11 mouse cellular contexts compared by ENCODE assay signal in genomic region chr5:147775222-147775621, GRCm38 (mm10).
"Had no signal": no experiment of that assay in that cellular context is flagged by ENCODE, and none has a peak within 500 bp of the region (broad histone marks: within the 10 kb centered on the region; RNA-seq: fewer than 3 reads in every experiment).

No protein-coding gene starts in this region.

- ATAC-seq: midbrain, embryonic 13.5 days; midbrain, embryonic 15.5 days had no signal

- DNase-seq: lung, adult 18-20 months; lung, embryonic 14.5 days; lung, postnatal 10 days; lung, postnatal 4 days; right cerebral cortex, postnatal 14 days; spleen, adult 18-20 months; thymus, adult 18-20 months; thymus, postnatal 14 days; thymus, postnatal 36 days had no signal
